Mouse (Mus musculus) spleen, postnatal 36 days (tissue): ENCODE measurements around the gene Cacna1c.

Experiments used
- DNase-seq, 2 experiments: peaks; one replicate each; pipeline ENCODE4 v3.0.0; 2022; ENCODE audit warnings: low spot score in 2 of 2, mixed read lengths in 1 of 2

Gene Cacna1c

DNA sequence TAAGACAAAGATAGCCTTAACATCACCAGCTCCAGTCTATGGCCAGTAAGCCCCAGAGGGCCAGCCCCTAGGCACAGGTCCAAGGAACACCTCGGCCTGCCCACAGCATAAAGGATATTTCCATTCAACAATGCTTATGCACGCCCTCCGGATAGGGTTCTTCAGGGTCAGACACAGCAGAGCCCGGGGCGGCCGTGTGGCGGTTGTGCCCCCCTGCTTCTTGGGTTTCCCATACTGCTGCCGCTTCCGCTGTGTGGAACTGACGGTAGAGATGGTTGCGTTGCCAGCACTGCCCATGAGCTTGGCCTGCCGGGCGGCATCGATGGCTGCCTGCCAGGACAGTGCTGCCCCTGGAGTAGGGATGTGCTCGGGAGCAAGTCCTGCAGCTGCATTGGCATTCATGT lies 139.1 kb downstream of the Cacna1c start:
- DNase-seq = no peak

DNA sequence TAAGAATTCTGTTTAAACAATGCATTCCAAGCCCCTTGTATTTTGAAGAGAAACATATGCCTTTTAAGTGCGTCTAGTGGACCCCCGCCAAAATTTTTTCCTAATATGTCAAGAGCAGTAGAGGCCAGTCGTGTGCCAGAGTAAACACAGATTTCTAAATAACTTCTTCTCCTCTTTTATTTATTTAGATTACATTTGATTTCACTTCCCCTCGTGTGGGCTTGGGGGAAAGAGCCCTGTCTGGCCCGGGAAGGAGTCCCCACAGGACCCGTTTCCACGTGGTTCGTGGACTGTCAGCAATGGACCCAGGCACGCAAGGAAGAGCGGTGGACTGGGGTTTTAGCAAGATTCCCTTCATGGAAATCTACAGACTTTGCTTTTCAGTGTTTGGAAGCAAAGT lies 143.4 kb downstream of the Cacna1c start:
- DNase-seq = no peak

DNA sequence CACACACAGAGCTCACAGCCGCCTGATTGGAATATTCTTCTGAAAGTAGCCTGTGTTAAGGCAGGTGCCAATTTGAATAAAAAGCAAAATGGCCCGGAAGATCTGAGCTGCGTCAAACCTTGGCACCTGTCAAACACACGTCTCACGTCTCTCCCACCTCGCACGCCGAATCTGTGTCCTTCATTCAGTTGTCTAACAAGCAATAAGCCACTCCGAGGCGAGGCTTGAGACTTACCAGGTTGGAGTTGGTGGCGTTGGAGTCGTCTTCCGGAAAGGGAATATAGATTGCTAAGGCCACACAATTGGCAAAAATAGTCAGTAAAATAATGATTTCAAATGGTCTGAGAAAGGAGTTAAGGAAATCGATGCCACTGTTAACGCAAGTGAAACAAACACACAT lies 143.9 kb downstream of the Cacna1c start:
- DNase-seq = no peak

DNA sequence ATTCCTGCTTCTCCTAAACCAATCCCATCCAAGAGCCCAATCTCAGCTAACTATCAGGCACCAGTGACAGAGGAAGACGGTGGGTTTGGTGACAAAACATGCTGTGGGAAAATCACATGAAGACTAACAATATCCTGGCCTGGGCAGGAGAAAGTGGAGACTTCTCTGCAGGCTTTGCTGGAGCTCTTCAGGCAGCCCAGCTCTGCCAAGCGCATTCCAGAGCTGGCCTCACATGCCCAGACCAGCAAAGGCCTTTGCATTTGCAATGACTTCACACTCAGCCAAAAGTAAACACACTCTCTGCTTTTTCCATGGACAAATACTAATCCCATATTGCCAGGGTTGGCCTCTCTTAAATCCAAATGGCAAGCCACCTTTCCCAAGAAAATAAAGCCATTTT lies 144.5 kb downstream of the Cacna1c start:
- DNase-seq = no peak

DNA sequence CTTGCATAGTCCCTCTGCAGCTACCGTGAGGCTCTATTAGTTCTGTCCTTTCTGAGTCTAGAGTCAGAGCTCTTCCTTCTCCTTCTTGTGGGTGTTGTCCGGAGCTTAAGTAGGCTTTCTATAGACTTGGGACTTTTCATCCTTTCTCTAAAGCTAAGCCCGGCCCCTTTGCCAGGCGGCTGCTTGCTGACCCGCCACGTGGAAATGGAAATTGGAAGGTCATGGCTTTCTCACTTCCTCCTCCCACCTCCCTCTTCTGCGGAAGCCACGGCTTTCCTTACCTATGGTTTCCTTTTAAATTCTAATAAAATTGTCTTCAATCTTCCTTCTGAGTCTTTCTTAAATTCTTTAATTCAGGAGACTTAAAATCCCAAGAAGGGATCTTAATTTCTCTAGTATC lies 148.9 kb downstream of the Cacna1c start:
- no peak for DNase-seq

DNA sequence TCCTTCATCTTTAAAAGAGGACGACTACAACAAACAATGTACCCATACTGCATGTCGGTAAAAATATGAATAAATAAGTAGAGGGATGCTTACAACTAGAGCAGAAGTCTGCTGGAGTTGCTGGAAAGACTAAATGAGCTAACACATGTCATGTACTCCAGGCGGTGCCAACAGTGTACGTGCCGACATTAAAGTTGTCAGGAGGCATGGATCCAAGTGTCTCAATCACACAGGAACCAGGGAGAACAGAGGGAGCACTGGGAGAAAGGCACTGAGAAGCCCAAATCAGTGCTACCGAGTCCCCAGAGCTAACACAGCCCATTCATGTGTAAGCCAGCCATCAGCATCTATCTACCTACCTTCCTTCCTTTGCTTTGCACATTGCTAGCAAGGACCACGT lies 150.7 kb downstream of the Cacna1c start:
- DNase-seq = no peak

DNA sequence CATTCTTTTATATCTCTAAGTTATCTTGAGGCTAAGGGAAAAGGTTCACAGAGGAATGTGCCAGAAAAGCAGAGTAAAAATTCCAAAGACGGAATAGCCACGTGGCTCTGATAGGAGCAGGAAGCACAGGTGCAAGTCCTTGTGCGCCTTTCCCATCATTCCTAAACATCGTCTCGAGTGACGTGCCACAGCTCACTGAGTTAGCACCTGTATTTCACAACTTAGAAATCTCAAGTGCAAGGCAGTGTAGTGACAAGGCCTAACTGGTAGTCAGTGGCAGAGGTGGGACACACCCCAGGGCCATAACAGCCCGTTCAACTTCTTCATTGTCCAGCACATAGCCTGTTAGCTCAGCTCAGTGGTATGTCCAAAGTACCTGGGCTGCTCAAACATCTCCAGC lies 152.1 kb downstream of the Cacna1c start:
- no peak for DNase-seq

DNA sequence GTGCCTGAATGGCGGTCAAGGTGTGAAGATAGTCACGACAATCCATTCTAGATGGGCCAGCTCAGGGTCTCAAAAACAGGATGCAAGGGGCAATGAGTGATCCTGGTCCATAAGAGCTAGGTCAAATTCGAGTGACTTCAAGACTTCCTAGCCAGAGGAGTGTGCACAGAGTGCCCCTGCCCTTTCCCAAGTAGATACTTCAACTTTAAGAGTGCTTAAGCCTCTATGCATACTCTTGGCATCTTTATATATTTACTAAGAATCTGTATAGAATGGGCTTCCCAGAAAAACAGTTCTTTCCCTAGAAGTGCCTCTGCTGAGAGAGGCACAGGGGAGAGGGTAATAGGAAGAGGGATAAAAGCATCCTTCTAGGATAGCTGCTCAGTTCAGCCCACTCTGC lies 153.4 kb downstream of the Cacna1c start:
- no peak for DNase-seq

DNA sequence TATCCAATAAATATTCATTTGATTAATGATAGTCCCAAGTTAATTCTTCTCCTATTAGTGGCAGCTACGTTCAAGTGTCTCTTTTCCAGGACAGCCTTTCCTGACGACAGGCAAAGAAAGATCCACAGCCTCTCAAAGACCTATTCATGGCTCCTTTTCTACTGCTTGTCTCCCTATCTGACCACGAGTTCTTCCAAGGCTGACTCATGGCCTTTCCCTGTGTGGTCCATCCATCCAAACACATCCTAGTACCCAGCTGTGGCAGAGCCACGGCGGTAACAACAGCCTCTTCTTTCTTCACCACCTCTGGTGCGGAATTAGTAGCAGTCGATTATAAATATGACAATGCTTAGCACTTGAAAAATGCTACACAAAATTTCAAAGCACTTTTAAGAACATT lies 155.3 kb downstream of the Cacna1c start:
- DNase-seq = no peak

DNA sequence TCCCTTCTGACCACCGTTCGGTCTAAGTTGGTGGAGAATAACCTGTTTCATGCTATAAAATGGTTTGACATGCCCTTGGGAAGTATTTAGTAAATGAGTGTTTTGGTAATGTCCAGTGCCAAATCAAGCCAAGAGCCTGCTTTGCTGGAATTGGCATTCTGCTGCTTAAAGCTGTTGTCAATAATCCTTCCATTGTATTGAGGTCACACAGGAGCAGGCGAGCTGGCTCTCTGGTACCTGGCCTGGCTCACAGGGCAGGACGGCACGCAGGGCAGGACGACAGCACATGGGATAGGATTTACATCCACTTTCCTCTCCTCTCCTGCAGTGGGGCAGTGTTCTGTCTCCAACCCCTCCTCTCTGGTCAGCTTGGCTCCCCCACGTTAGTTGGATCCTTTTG lies 156.4 kb downstream of the Cacna1c start:
- no peak for DNase-seq

DNA sequence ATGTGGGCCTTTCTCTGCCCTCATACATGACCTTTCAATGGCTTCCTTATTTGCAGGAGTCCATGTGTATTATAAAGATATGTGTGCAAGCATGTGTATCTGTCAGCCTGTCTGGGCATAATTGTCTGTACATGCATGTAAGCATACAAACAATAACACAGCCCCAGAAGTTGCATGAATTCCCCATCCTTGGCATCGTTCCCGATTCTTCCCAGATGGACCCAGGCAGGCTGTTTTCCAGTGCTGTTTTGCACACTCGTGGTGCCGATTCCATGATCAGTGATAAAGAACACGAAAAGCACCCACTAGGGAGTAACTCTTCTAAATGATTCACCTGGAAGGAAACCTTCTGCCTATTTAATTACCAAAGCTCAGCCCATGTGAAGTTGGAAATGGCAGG lies 156.9 kb downstream of the Cacna1c start:
- no peak for DNase-seq

DNA sequence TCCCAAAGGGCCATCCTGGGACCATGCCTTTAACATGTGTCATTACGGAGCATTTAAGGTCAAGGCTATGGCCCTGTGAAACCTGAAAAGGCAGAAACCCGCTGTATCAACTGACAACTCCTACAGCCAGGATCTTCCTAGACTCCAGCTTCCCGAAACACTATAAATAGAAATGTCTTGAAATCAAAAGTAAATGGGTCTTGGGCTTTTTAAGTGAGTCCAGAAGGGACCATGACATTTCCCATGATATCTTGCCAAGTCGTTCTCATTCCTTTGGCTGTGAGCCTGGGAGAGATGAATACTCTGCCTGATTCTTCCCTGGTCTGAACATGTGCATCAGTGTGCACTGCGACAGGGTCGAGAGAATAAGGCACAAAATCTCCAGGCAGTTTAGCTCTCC lies 158.4 kb downstream of the Cacna1c start:
- DNase-seq = no peak

DNA sequence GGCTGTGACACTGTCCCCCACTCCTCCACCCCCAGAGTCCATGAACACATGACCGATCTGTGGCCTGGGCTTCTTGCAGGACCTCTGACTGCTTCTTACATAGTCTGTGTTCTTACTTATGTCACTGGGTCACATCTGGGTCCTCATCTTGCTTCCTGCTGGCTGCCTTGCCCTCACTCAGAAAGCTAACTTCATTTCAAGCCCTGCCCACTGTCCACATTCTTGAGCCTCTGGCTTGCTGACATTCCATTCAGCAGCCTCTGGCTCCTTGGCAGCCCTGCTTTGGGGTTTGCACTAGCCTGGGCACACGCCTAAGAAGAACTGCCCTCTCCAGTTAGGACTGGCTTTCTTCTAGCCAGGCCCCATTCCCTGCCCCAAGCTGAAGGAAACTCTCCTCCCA lies 159.2 kb downstream of the Cacna1c start:
- no peak for DNase-seq

DNA sequence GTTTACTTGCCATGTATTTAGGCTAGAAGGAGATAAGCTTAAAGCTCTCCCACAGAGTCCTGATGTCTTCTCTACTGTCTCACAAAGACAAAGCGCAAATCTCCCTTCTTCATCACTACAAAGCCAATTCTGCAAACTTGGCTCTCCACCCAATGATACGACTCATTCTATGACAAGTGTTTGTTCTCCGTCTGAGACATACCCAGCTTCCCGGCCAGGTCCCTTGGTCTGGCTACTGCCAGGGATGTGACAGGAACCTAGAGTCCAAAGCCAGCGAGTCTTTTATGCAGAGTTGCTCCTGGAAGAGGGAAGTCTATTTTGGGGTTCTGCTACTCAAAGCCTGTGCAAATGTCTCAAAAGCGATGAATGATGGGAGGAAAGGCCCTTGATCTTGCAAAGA lies 160.9 kb downstream of the Cacna1c start:
- no peak for DNase-seq

DNA sequence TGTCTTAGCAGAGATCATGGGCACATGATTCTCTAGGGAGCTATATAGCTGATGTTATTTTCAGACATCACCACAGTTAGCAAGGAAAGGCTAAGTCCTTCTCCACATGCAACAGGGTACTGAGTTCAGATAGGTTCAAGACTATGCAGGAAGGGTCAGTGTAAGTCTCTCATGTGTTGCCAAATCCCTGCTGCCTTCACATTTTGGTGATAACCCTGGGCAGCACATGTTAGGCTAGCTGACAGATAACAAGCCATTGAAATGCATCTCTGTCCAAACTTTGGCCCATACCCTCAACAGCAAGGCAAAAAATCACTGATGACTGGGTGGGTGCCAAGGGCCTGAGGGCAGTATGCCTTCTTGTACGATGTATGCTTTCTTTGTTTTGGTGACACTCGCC lies 161.3 kb downstream of the Cacna1c start:
- no peak for DNase-seq

DNA sequence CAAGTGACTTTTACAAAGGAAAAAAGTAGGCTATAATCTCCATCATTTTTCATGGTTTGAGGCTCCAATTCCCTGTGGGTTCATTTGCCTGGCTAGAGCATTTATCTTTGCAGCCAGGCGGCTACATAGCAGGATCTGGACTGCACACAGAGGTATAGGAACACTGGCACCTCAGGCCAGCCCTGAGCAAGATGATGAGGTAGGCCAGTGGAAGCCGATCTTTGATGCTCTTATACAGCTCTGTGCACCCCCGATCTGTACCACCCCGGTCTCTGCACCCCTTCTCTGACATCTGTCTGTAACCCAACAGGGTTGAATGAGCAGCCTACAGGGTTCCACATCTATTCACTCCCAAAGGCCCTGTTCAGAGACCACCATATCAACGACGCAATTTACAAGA lies 168.3 kb downstream of the Cacna1c start:
- DNase-seq = no peak

DNA sequence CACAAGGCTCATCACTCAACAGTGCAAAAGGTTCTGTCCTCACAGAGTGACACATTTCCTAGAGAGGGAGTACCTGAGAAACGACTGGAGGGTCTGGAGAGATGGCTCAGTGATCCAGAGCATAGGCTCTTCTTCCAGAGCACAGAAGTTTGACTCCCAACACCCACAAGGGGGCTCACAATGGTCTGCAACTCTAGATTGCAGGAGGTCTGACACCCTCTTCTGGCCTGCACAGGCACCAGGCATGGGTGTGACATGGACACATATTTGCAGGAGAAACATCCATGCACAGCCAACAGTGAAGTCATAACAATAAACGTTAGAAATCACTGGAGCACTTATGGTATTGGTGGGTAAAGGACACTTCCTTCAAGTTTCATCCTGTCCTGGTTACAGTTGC lies 173.4 kb downstream of the Cacna1c start:
- DNase-seq = no peak

DNA sequence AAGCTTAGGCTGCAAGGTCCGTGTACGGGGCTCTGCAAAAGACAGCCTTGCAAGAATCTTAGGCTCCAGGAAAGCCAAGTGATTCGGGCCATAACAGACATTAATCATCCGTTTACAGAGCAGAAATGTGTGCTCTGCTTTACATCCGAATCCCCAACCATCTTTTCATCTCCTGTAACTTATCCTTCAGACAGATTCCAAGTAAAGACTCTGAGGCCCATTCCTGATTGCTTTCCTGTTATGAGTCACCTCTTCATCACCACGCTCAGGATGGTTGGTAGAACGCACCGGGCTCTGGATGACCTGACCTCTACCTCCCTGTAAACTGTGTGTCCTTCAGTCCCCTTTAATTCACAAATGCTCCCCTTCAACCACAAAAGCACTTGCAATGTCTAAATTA lies 175.0 kb downstream of the Cacna1c start:
- no peak for DNase-seq

DNA sequence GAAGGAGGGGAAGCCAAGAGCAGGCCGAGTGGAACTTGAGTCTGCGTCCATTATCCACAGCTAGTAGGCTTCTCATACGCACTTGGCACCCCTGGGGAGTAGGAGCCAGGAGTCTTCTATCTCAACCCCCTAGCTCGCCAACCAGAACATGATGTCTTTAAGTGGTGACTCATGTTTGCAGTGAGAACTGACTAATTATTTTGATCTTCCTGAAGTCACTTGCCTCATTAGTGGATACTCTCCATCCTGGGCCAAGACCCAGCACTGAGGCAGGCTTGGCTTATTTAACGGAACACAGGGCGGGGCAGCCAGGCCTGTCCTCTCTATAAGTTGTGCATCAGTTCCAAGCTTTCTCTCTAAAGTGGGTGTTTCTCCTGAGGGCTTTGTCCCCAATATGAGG lies 177.3 kb downstream of the Cacna1c start:
- DNase-seq = no peak

DNA sequence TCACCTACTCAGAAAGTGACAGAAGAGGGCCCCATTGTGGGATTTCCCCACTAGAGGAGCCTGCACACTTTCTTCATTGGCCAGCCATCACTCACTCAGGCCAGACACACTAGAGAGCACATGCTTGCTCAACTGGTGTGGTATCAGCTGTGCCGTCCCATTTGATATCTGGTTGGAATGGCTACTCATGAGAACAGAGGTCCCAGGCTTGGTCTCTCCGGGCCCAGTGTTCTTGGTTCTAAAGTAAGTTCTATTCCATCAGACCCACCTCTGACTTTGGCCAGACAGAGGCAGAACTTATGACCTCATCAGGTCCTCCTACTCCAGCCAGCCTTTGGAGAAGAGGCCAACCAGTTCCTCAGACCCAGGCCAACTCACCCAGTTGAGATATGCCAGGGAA lies 178.0 kb downstream of the Cacna1c start:
- no peak for DNase-seq

DNA sequence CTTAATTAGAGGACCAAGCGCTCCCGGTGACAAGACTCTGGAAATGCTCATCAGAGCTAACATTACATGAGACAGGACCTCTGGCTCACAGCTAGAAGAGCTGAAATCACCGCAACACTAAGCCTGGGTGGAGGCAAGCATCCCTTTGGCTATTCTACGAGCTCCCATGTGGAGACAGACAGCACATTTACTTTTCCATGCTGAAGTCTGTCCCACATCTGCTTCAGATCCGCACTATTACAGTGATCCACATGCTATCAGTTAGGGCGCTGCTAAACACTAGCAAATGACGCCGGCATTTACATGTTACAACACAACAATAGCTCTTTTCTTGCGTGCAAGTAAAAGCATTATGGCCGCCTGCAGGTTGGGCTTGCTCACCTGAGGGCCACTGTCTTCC lies 178.7 kb downstream of the Cacna1c start:
- no peak for DNase-seq

DNA sequence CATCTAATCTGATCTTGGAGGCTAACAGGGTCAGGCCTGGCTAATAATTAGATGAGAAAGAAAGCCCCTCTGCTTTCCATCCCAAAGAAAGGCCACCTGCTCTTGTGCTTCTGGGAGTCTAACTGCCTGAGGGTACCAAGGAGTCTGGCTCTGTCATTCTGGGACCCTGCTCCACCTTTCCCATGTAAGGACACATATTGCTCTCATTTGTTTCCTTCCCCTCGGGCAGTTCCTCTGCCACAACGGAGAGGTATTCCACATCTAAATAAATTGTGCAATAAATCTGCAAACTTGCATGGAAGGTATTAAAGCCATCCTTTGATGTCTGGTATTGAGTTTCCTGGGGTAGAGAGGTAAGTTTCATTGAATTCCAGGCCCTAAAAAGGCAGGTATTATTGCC lies 180.9 kb downstream of the Cacna1c start:
- no peak for DNase-seq

DNA sequence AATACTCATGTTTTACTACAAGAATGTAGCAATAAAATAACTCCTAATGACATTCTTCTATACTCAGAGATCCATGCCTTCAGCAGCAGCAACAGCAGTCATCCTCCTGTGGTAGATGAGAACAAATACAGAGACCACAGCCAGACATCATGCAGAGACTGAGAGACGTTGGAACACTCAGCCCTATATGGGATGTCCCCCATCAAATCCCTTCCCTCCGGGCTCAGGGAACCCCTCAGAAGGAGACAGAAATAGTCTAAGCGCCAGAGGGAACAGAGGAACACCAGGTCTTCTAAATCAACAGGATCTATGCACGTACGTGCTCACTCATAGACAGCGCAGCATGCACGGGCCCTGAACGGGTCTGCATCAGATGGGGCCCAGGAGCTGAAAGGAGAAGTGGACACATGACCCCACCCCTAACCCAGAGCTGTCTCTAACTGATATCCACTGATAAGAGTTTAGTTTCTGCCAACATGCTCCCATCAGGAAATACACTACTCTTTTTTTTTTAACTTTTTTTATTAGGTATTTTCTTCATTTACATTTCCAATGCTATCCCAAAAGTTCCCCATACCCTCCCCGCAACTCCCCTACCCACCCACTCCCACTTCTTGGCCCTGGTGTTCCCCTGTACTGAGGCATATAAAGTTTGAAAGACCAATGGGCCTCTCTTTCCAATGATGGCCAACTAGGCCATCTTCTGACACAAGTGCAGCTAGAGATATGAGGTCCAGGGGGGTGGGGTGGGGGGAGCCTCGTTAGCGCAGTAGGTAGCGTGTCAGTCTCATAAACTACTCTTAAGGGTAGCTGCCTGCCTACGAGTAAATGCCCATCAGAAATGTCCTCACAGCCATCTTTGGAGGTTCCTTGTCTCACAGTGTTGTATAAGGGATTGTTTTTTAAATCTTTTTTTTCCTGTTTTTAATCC lies 182.8 kb downstream of the Cacna1c start:
- peak in 1 of 2 experiments; percentile 8 for DNase-seq

DNA sequence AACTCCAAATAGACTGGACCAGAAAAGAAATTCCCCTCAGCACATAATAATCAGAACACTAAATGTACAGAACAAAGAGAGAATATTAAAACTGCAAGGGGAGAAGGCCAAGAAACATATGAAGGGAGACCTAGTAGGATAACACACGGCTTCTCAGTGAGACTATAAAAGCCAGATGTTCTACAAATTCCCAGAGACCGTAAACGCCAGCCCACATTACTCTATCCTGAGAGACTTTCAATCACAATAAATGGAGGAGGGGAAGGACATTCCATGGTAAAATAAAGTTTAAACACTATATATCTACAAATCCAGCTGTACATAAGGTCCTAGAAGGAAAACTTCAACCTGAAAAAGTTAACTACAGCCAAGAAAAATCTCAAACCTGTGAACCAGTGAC lies 185.3 kb downstream of the Cacna1c start:
- no peak for DNase-seq
